Mouse (Mus musculus): Measurements from ENCODE around the gene Irs2.
A peak's percentile ranks its signal among the peaks of the same experiment; 100 is the strongest.

Irs2 gene

DNA sequence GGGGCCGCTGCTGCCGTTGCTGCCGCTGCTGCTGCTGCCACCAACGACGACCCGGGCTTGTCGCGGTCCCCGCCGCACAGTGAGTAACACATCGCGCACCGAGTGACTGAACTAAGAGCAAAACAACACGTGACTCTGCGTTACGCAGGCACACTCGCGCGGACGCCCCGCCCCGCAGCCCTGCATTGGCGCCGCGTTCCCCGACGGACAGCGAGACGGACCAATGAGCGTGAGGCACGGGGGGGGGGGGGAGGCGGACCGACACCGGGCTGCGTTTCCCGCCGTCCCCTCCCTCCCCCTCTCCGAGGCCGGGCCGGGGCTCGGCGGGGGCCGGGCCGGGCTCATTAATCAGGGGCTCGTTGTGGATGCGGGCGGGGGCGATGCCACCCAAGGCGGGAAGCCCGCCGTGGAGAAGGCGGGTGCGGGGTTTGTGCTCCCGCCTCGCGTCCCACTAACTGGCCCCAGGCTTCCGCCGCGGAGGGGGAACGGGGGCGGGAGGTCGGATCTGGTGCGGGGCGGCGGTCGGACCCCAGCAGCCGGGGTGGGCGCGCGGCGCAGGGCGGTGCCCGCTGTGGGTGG, 673 bp upstream of the Irs2 start:
- DNase-seq = peak; percentile 96 to 99

GRCm38 (mm10) chr8:11007581-11008378, 478 bp downstream of the Irs2 start:
- peak; percentile 59 to 72 for DNase-seq

DNA sequence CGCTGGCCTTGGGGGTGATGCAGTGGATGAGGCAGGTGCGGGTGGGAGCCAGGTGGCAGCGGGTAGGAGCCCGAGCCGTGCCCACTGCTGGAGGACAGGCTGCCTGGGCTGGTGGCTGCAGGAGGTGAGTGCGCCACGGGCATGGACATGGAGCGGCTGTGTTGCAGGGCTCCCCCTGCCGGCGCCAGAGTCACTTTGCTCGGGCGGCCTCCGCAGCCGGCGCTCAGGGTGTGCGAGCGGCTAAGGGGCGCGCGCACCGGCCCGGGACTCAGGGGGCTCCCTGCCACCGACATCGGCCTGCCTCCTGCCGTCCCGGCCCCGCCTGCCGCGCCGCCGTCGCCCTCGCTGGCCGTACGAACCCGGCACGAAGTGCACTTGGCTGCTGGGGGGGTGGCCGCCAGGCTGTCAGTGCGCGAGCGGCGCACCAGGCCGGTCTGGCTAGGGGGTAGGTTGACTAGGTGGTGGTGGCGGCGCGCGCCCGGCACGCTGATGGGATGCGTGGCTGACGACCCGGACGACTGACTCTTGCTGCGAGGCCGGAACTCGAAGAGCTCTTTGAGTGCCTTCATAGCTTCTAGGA, 1.2 kb downstream of the Irs2 start:
- DNase-seq = peak; percentile 92 to 97

DNA sequence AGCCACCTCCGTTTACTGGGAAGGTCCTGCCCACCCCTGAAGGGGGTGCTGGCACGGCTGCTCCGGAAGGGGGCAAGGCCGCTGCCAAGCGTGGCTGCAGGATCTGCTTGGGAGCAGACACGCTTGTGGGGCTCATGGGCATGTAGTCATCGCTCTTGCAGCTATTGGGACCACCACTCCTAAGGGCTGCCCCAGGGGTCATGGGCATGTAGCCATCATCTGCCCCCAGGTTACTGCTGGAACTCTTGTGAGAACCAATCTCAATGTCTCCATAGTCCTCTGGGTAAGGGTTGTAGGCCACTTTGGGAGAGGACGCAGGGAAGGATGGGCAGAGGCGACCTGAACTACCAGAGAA, 2.0 kb downstream of the Irs2 start:
- DNase-seq = peak in 1 of 2 experiments; percentile 40

DNA sequence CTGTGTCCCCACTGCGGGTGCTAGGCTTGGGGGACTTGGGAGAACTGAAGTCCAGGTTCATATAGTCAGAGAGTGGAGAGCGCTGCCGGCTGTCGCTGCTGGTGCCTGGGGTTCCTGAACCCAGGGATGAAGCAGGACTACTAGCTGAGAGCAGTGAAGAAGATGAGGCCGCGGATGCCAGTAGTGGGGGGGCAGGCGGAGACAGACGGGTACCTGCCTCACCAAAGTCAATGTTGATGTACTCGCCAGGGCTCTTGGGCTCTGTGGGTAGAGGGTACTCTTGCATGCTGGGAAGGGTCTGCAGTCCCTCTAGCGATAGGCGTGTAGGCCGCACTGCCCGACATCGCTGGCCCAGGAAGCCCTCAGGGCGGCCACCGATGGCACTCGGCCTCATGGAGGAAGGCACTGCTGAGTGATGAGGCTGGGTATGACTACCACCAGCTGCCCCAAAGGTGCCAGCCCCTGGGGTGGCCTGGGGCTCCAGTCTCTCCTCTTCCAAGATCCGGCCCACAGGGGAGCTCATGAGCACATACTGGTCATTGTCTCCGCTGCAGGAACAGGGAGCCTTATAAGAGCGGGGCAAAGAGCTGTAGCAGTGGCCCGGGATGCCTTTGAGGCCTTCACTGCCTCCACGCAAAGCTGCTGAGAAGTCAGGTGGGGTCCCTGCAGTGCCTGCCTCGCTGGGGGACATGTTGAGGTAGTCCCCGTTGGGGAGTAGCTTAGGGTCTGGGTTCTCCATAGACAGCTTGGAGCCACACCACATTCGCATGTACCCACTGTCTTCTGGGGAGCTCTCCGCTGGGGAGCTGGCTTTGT, 2.6 kb downstream of the Irs2 start:
- peak; percentile 31 to 52 for DNase-seq

GRCm38 (mm10) chr8:11004781-11005459, 3.3 kb downstream of the Irs2 start:
- peak; percentile 29 to 46 for DNase-seq

DNA sequence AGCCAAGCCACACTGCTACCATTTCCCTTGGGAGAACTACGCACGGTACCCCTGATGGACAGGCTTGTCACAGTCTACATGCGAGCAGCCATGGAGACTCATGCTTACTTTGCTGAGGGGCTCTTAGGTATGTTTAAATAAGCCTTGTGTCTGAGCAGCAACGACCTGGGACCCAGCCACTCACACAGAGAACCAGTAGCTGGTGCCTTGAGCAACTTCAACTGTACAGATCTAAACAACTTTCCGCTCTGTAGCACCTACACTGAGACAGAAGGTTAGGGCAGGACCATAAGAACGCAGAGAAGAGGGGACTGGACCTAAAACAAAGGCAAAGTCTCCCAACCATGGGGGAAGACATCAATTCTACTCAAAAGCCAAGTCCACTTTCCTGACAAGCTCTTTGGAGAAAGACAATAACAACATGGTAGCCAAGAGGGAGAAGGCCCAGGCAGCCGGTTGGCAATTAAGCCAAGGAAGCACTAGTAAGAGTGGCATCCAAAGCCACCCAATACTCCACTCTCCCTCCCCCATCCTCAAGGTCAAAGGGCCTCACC, 4.3 kb downstream of the Irs2 start:
- DNase-seq = peak in 1 of 2 experiments; percentile 21

DNA sequence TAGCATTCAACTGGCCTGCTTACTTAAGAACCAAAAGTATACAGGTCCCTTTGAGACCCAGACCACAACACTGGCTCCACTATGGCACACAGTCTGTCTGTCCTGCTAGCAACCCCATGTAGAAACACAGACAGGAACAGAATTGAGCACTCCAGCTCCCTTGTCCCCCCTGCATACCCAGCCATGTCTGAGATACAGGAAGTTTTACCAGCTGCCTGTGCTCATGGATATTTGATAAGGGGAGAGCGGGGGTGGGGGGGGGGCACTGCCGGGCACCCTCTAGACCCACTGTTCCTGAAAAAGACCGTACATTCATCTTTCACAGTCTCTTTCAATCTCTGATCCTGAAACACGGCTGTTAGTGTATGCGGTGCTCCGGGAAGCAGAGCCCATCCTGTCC, 5.0 kb downstream of the Irs2 start:
- DNase-seq = no peak

DNA sequence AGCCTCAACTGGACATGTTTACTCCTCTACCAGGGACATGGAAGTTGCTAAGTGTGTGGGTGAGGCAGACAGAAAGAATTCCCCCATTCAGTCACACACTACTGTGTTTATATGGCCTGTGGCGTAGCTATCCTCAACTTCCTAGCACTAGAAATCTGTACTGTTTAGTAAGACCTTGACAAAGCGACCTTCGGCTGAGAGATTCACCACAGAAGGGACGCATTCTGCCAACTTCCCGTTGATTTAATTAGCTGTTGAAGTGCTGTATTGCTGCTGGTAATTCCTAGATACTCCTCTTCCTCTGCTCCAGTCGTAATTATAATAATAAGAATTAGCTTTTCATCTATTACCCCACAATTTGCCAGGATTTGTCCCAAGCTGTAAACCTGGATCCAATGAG, 5.4 kb downstream of the Irs2 start:
- no peak for DNase-seq

- peak in 1 of 2 experiments; percentile 14 for DNase-seq
Measured at GRCm38 (mm10) chr8:11001062-11001549, 7.2 kb downstream of the Irs2 start.

DNA sequence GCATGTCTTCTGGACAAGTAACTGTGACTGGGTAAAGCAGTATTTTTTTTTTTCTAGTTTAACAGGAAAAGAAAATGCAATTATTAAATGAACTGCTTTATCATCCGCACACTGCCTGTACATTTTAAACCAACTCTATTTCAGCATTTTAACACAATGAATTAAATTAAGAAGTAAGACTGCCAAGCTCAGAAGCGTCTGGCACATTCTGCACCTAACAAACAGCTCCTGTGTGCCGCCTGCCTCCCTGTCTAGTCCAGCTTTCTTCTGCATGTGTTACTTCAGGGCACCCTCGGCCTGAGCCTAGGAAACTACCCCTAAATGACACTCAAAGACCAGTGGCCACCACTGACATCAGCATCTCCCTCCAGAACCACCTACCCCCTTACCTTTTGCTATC, 8.7 kb downstream of the Irs2 start:
- no peak for DNase-seq

GRCm38 (mm10) chr8:10996247-10996646, 12.0 kb downstream of the Irs2 start:
- no peak for DNase-seq

DNA sequence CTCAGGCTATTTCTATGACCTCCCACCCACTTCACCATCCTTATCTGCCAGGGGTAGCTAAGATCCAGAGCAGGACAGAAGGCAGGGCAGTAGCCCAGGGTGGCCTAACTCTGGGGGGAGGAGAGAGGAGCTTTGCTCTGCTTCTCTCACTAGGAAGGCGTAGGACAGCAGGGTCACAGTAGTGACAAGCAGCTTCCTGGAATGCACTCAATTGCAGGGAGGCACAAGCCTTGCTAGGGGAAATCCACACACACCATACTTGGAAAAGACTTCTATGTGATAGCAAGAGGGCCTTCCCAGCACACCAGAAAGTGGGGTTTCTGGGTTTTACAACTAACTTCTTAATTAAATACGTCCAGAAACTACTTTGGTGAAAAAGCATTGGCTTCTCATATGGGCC, 12.5 kb downstream of the Irs2 start:
- no peak for DNase-seq

DNA sequence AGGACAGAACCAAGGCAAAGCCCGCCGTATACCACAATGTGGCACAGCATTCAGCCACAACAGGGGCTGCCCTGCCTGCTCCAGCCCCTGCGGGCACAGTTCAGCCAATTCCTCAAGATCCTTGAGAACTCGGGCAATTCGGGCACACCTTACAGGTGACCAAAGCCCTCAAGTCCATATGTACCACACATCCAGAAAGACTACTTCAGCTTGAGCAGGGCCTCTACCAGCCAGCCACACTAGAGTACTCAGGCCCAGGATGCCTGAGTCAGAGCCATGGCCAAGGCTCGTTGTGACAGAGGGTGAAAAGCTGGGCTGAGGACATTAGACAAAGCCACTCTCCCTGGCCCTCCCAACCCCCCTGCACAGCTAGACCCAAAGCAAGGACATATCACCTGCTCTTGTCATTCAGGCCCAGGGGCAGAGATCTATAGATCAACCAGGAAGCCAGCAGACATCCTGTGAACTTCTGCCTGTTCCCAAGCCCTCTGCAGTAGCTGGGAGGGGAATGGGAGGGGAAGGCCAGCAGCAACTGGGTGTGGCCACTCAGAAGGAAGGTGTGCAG, 13.8 kb downstream of the Irs2 start:
- no peak for DNase-seq

DNA sequence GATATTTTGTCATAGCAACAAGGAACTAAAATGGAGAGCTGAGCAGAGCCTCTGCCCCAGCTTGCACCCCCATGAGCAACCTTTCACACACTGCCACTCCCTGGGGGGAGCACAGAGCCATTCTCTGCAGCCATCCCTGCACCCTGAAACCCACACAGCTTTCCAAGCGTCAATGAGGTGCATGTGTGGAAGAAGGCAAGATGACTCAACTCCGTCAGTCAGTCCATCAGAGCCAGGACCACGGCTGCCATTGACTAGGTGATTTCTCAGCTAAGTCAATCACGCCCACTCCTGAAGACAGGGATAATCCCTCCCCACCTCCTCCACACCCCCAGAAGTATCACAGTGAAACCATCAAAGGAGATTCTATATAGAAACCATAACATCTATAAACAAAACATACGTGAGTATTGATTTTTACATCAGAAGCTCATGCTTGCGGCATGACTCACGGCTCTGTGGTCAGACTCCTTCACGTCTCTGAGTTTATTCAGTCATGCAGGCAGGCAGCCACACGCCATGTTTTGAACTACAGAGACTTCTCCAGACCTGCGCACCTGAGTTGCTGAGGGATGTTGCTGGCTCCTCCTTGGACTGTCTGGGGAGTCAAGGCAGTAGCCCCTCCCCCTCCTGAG, 14.6 kb downstream of the Irs2 start:
- DNase-seq = no peak

DNA sequence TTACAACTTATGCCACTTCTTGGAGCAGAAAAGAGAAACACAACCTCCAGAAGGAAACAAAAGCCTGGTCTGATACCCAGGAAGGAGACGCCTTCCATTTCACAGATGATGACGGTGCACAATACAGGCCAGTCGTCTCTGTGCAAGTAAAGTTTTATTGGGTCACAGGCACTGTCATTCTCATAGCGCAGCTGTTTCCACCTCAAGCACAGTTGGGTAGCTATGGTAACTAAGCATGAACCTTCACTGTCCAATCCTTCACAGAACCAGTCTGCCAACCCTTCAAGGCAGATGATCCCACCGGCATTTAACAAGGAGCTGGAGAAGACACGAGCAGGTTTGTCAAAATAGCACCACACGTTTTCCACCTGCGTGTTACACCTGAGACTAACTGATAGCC, 16.2 kb downstream of the Irs2 start:
- no peak for DNase-seq

- DNase-seq = no peak
Measured at GRCm38 (mm10) chr8:10991323-10991722, 16.9 kb downstream of the Irs2 start.

- no peak for DNase-seq
Measured at GRCm38 (mm10) chr8:10990421-10991110, 17.7 kb downstream of the Irs2 start.

GRCm38 (mm10) chr8:10989946-10990345, 18.3 kb downstream of the Irs2 start:
- no peak for DNase-seq

DNA sequence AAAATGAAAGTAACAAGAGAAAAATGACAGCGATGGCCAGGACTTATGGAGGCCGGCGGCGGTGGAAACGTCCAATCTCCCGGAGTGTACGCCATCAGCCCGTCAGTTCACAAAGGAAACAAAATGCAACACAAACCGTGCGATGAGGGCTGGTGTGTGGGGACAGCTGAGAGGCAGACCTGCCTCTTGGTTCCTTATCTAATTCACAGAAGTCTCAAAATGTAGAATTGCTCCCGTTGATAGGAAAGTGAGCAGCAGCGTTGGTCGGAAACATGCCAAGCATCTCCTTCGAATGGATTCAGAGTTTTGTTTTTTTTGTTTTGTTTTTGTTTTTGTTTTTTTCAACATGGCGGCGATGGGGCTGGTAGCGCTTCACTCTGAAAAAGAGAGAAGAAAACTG, 21.6 kb downstream of the Irs2 start:
- DNase-seq = no peak

GRCm38 (mm10) chr8:10985064-10985463, 23.2 kb downstream of the Irs2 start:
- no peak for DNase-seq

Data from cerebellum, adult 18-20 months (tissue).